Mouse (Mus musculus) neural tube, embryonic 11.5 days (tissue): ENCODE data around the gene Fam198b. TPM values are rescaled to one million over a fixed set of nuclear protein-coding genes. Genes with fewer than 3 reads are reported as not detected.

Source experiments
- ATAC-seq: fragments of 200-750 bp; cut with Nextera tagmentation; 2 replicates; pipeline ENCODE4 v1.8.0; 2017; ENCODE audit warnings: moderate number of reproducible peaks, mild to moderate bottlenecking, moderate TSS enrichment, moderate library complexity; ENCODE audit not compliant: insufficient read depth, low FRiP score, low TSS enrichment
- DNase-seq: peaks from one replicate; pipeline ENCODE4 v3.0.0-alpha.2; 2015; ENCODE audit warnings: low spot score
- H3K27ac ChIP-seq: fragments of 300-500 bp; sonication (generic); 2 replicates; pipeline ENCODE4 v1.5.1; 2014; ENCODE audit warnings: low read depth, mild to moderate bottlenecking, low read length
- H3K27me3 ChIP-seq: fragments of 300-500 bp; sonication (generic); 2 replicates; pipeline ENCODE4 v1.6.1; 2014; ENCODE audit warnings: mild to moderate bottlenecking, low read length, mixed read lengths; ENCODE audit not compliant: control insufficient read depth, insufficient read depth
- H3K36me3 ChIP-seq: fragments of 300-500 bp; sonication (generic); 2 replicates; pipeline ENCODE4 v1.6.1; 2014; ENCODE audit warnings: mild to moderate bottlenecking, low read length, moderate library complexity, mixed read lengths; ENCODE audit not compliant: control insufficient read depth, insufficient read depth
- H3K4me1 ChIP-seq: fragments of 300-500 bp; sonication (generic); 2 replicates; pipeline ENCODE4 v1.6.1; 2014; ENCODE audit warnings: low read length, mixed read lengths; ENCODE audit not compliant: control insufficient read depth, insufficient read depth
- H3K4me2 ChIP-seq: fragments of 300-500 bp; sonication (generic); 2 replicates; pipeline ENCODE4 v1.6.1; 2014; ENCODE audit warnings: low read depth, mild to moderate bottlenecking, moderate library complexity
- H3K4me3 ChIP-seq: fragments of 300-500 bp; sonication (generic); 2 replicates; pipeline ENCODE4 v1.5.1; 2014; ENCODE audit warnings: low read depth, low read length
- H3K9ac ChIP-seq: fragments of 300-500 bp; sonication (generic); 2 replicates; pipeline ENCODE4 v1.6.1; 2014; ENCODE audit warnings: mild to moderate bottlenecking, low read length
- H3K9me3 ChIP-seq: fragments of 300-500 bp; sonication (generic); 2 replicates; pipeline ENCODE4 v1.6.1; 2016; ENCODE audit warnings: low read length; ENCODE audit not compliant: control insufficient read depth
- WGBS: fragments of 180-500 bp; shearing (Covaris S2); extraction: QIAGEN DNeasy Blood & Tissue Kit; methylation state at CpG from one replicate; pipeline ENCODE4 v1.1.7; 2014; 5-methylcytosine and 5-hydroxymethylcytosine counted together
- polyA plus RNA-seq: library from polyadenylated mRNA; unstranded; fragments of >200 nt; fragmentation: Nextera tagmentation; extraction: Ambion mirVana; gene quantifications from 2 replicates; pipeline ENCODE4 v1.2.1, GENCODE M21; 2014

Fam198b gene
- polyA plus RNA-seq, 1 experiment from 2014 or later: 5.5 TPM

DNA sequence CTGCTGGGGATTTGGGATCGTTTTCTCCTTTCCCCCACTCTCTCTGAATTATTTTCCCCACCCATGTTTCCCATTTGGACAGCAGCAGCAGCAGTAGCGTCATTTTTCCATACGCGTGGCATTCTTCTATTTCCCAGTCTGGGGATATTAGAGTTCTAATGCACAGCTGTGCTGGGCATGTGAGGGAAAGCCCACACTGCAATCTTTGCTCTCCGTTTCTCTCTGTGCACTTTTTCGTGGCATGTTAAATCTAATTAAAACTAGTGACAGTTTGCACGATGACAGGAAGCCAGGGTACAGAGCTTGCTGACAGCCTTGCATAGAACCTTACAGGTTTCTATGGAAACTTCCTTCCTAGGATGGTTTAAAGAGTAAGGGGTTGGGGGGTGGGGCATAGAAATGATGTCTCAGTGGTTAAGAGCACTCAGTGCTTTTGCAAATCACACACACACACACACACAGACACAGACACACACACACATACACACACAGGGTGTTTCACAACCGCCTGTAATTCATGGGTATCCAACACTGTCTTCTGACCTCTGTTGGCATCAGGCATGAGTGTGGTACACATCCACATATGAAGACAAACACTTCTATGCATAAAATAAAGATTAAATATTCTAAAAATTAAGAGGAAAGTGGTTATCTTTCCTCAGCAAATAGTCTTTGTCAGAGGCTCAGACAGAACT is 3.0 kb downstream of the Fam198b start:
- no peak for ATAC-seq
- H3K9me3 ChIP-seq: no peaks in the 10 kb centered on the region
- WGBS: 69% methylated on average over 8 of the region's 8 CpGs
- peak overlapping the region; percentile 12; the same call in 1 of the 2 replicates for H3K4me2 ChIP-seq
- H3K4me1 ChIP-seq: 0 out of 2 replicates have a peak, but pooled peaks cover 2% of the 10 kb centered on the region
- no peaks in the 10 kb centered on the region for H3K27me3 ChIP-seq
- no peak overlapping the region for H3K4me3 ChIP-seq
- no peak overlapping the region for H3K9ac ChIP-seq
- no peak overlapping the region for H3K27ac ChIP-seq
- DNase-seq: peak; percentile 8
- H3K36me3 ChIP-seq: no peaks in the 10 kb centered on the region

DNA sequence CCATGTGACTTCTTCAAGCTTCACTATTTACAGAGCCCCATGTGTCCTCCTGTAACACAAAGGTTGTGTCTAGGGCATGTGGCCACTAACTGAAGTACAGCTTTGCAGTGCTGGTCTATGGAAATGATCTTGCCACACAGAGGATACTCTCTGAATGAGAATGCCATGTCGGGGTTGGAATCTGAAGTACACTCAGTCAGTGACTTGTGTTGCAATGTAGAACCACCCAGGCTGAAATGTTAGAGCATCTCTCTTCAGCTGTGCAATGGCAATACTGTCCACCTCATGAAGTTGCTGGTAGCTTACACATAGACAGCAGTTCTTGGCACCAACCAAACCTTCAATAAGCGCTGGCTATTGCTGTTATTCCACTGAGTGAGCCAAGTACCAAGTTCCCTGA is 3.6 kb downstream of the Fam198b start:
- Histone ChIP-seq H3K4me1 (0 out of 2 replicates have a peak, but pooled peaks cover 2% of the 10 kb centered on the region), H3K4me3 (no peak overlapping the region), H3K9me3 (no peaks in the 10 kb centered on the region), H3K27ac (no peak overlapping the region), H3K36me3 (no peaks in the 10 kb centered on the region), H3K9ac (no peak overlapping the region), H3K27me3 (no peaks in the 10 kb centered on the region), H3K4me2 (no peak overlapping the region)
- DNase-seq (peak; percentile 4), ATAC-seq (no peak)
- 90% methylated on average over 2 of the region's 2 CpGs for WGBS

- Histone ChIP-seq H3K27ac (no peak overlapping the region), H3K9me3 (no peaks in the 10 kb centered on the region), H3K9ac (no peak overlapping the region), H3K36me3 (no peaks in the 10 kb centered on the region), H3K4me2 (no peak overlapping the region), H3K4me1 (no peaks in the 10 kb centered on the region), H3K4me3 (no peak overlapping the region), H3K27me3 (no peaks in the 10 kb centered on the region)
- no peak for ATAC-seq
- WGBS: 81% methylated on average over 13 of the region's 13 CpGs
- DNase-seq: no peak
These were observed 13.4 kb downstream of the Fam198b start for GRCm38 (mm10) chr3:79897534-79898370.

DNA sequence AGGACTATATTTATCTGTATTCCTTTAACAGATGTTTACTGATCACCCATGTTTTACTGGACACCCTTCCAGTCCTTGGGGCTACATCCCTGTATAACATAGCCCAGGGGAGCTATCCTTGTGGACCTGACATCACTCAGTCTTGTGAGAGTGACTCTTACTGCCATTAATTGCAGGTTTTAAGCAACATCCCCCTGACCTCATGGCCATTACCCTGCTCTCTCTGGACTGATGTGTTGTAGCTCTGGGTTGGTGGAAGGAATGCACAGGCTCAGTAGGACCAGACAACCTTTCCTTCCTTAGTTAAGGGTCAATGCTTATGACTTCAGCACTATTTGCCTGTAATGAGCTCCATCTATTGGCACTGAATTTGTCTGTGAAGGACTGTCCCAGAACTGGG is 14.2 kb downstream of the Fam198b start:
- H3K4me3 ChIP-seq: no peak overlapping the region
- no peak overlapping the region for H3K4me2 ChIP-seq
- no peak for ATAC-seq
- no peak overlapping the region for H3K9ac ChIP-seq
- H3K27me3 ChIP-seq: no peaks in the 10 kb centered on the region
- no peaks in the 10 kb centered on the region for H3K4me1 ChIP-seq
- no peak overlapping the region for H3K27ac ChIP-seq
- no peaks in the 10 kb centered on the region for H3K9me3 ChIP-seq
- no peak for DNase-seq
- no peaks in the 10 kb centered on the region for H3K36me3 ChIP-seq

DNA sequence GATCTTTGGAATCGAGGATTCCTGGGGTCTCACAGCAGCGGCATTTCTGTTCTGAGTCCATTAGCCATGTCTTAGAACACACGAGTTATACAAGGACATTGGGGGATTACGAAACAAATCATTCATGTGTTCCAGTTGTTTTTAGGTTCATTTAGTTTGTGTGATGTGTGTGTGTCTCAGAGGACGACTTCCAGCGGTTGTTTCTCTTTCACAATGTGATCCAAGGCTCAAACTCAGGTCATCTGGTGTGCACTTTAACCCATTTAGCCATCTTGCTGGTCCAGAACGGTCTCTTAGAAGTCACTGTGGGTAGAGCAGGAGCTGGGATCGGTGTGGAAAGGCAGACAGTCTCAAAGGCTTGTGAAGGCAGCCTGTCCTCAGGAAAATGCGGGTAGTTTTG is 15.6 kb downstream of the Fam198b start:
- Histone ChIP-seq H3K4me1 (no peaks in the 10 kb centered on the region), H3K36me3 (no peaks in the 10 kb centered on the region), H3K4me2 (no peak overlapping the region), H3K9me3 (no peaks in the 10 kb centered on the region), H3K27me3 (no peaks in the 10 kb centered on the region), H3K27ac (no peak overlapping the region), H3K4me3 (no peak overlapping the region), H3K9ac (no peak overlapping the region)
- 87% methylated on average over 9 of the region's 9 CpGs for WGBS
- ATAC-seq: no peak
- no peak for DNase-seq

GRCm38 (mm10) chr3:79900502-79900901 is 16.2 kb downstream of the Fam198b start:
- Histone ChIP-seq H3K4me1 (no peaks in the 10 kb centered on the region), H3K27ac (no peak overlapping the region), H3K9ac (no peak overlapping the region), H3K9me3 (no peaks in the 10 kb centered on the region), H3K27me3 (no peaks in the 10 kb centered on the region), H3K36me3 (no peaks in the 10 kb centered on the region), H3K4me2 (no peak overlapping the region), H3K4me3 (no peak overlapping the region)
- DNase-seq (no peak), ATAC-seq (no peak)
- WGBS: 96% methylated on average over 2 of the region's 2 CpGs

DNA sequence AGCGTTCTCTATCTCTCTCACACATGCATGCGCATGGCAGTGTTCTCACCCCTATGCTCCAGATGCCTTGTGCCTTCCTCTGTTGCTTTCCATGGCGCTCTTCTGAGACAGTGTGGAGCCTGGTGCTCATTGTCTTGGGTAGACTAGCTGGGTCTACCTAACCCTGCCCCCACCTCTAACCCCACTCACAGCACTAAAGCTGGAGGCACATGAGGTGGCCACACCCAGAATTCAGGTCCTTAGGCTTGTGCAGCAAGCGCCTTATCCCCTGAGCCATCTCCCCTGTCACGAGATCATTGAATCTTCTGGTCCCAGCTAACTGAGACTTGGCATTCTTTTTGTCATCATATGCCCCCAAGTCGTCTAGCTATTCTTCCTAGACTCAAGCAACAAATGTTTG is 17.0 kb downstream of the Fam198b start:
- no peak for DNase-seq
- Histone ChIP-seq H3K4me3 (no peak overlapping the region), H3K27me3 (no peaks in the 10 kb centered on the region), H3K4me1 (no peaks in the 10 kb centered on the region), H3K27ac (no peak overlapping the region), H3K4me2 (no peak overlapping the region), H3K9ac (no peak overlapping the region), H3K36me3 (no peaks in the 10 kb centered on the region), H3K9me3 (no peaks in the 10 kb centered on the region)
- 90% methylated on average over 6 of the region's 6 CpGs for WGBS
- ATAC-seq: no peak

GRCm38 (mm10) chr3:79901734-79902133 is 17.4 kb downstream of the Fam198b start:
- H3K27ac ChIP-seq: no peak overlapping the region
- H3K36me3 ChIP-seq: no peaks in the 10 kb centered on the region
- 94% methylated on average over 4 of the region's 4 CpGs for WGBS
- no peaks in the 10 kb centered on the region for H3K27me3 ChIP-seq
- no peak overlapping the region for H3K9ac ChIP-seq
- ATAC-seq: no peak
- no peaks in the 10 kb centered on the region for H3K4me1 ChIP-seq
- H3K9me3 ChIP-seq: no peaks in the 10 kb centered on the region
- H3K4me3 ChIP-seq: no peak overlapping the region
- DNase-seq: no peak
- H3K4me2 ChIP-seq: no peak overlapping the region

DNA sequence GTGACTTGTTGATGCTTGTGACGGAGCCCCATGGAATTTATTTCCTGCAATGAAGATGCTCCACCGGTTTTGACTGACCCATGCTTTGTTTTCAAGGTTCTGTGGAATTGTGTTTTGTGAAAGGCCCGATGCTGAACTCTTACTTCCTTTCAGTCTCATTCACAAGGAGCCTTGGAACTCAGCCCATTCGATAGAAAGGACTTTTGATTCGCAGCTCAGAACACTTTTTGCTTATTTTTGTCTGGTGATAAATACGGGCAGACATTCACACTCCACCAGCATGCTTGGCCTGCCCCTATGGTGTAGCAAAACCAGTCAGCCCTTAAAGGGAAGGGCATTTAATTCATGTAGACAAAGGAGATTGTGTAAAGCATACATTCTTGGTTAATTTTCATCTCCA is 19.5 kb downstream of the Fam198b start:
- Histone ChIP-seq H3K36me3 (no peaks in the 10 kb centered on the region), H3K9me3 (no peaks in the 10 kb centered on the region), H3K4me3 (no peak overlapping the region), H3K4me2 (no peak overlapping the region), H3K9ac (no peak overlapping the region), H3K4me1 (no peaks in the 10 kb centered on the region), H3K27me3 (no peaks in the 10 kb centered on the region), H3K27ac (no peak overlapping the region)
- ATAC-seq (peak; percentile 64; the same call in 1 of the 2 replicates), DNase-seq (peak; percentile 12)
- 54% methylated on average over 6 of the region's 6 CpGs for WGBS
